Mouse (Mus musculus): ENCODE measurements at regions not wholly inside any gene's neighbourhood (a gene's known extent, or its start where the extent isn't known, plus 50 kb on each side); places are given as distances from the start of the nearest gene placed in this dataset.

DNA sequence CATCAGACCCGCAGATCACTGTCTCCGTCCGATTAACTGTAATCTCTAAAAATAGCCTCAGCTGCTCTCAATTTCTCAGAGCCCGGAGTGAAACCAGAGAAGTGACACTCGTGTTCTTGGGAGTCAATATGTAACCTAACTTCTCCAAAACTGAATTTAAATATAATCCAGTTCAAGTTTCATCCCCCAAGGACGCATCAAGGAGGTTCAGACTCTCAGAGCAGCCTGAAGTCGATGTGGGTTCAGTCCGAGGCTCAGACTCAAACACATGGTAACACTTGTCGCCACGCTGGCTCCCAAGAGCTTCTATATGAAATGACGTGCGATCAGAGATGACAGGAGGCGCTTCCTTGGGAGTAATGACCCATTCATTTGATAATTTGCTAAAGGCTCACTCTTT is 181.6 kb downstream of the Setd4 start:
- no peak for TF ChIP-seq ZNF384 (IDR thresholded peaks at IDR 0.05; ENCODE audit: low read depth, low read length)
- TF ChIP-seq MAFK (IDR thresholded peaks at IDR 0.05; ENCODE audit: insufficient read depth, low read depth, low read length), result no peak
